Mouse (Mus musculus): Measurements from ENCODE around the gene Hoxd10. TPM values are rescaled to one million over a fixed set of nuclear protein-coding genes. Genes with fewer than 3 reads are reported as not detected.

Gene Hoxd10
- polyA plus RNA-seq, 1 experiment from 2014 or later, result not detected

GRCm38 (mm10) chr2:74727640-74728302, 36.0 kb downstream of the Hoxd10 start:
- Histone ChIP-seq H3K9me3 (ENCODE audit: control insufficient read depth, low read length) (no peaks in the 10 kb centered on the region), H3K36me3 (ENCODE audit: control insufficient read depth, insufficient read depth, low read length) (no peaks in the 10 kb centered on the region), H3K9ac (ENCODE audit: low read length) (no peak overlapping the region), H3K4me2 (ENCODE audit: low read depth, low read length, severe bottlenecking) (no peak overlapping the region), H3K27me3 (ENCODE audit: control insufficient read depth, insufficient read depth, low read length) (peaks cover 98% of the 10 kb centered on the region), H3K4me1 (replicated peaks; ENCODE audit: control insufficient read depth, insufficient read depth, low read length) (peaks cover 4% of the 10 kb centered on the region; the same call in 1 of the 2 replicates), H3K4me3 (ENCODE audit: low read depth, low read length) (no peak overlapping the region; the same call in 1 of the 2 replicates), H3K27ac (ENCODE audit: low read depth, low read length) (no peak overlapping the region)
- 1% methylated on average over 25 of the region's 25 CpGs for WGBS
- DNase-seq (ENCODE audit: low spot score) (no peak), ATAC-seq (replicated peaks; ENCODE audit: low FRiP score) (no peak)

GRCm38 (mm10) chr2:74728303-74728680, 36.6 kb downstream of the Hoxd10 start:
- ATAC-seq (replicated peaks; ENCODE audit: low FRiP score) (no peak), DNase-seq (ENCODE audit: low spot score) (no peak)
- no peaks in the 10 kb centered on the region for H3K36me3 ChIP-seq (ENCODE audit: control insufficient read depth, insufficient read depth, low read length)
- no peak overlapping the region for H3K4me3 ChIP-seq (ENCODE audit: low read depth, low read length)
- peaks cover 4% of the 10 kb centered on the region; the same call in 1 of the 2 replicates for H3K4me1 ChIP-seq (replicated peaks; ENCODE audit: control insufficient read depth, insufficient read depth, low read length)
- no peak overlapping the region for H3K9ac ChIP-seq (ENCODE audit: low read length)
- H3K27ac ChIP-seq (ENCODE audit: low read depth, low read length), result no peak overlapping the region
- WGBS, result under 1% methylated on average over 13 of the region's 13 CpGs
- H3K4me2 ChIP-seq (ENCODE audit: low read depth, low read length, severe bottlenecking), result no peak overlapping the region
- no peaks in the 10 kb centered on the region for H3K9me3 ChIP-seq (ENCODE audit: control insufficient read depth, low read length)
- peaks cover 97% of the 10 kb centered on the region for H3K27me3 ChIP-seq (ENCODE audit: control insufficient read depth, insufficient read depth, low read length)

- ATAC-seq (replicated peaks; ENCODE audit: low FRiP score), result no peak
- no peak overlapping the region for H3K27ac ChIP-seq (ENCODE audit: low read depth, low read length)
- peaks cover 4% of the 10 kb centered on the region; the same call in 1 of the 2 replicates for H3K4me1 ChIP-seq (replicated peaks; ENCODE audit: control insufficient read depth, insufficient read depth, low read length)
- 2% methylated on average over 8 of the region's 8 CpGs for WGBS
- no peaks in the 10 kb centered on the region for H3K36me3 ChIP-seq (ENCODE audit: control insufficient read depth, insufficient read depth, low read length)
- H3K9ac ChIP-seq (ENCODE audit: low read length), result no peak overlapping the region
- no peak overlapping the region for H3K4me2 ChIP-seq (ENCODE audit: low read depth, low read length, severe bottlenecking)
- peaks cover 96% of the 10 kb centered on the region for H3K27me3 ChIP-seq (ENCODE audit: control insufficient read depth, insufficient read depth, low read length)
- no peak for DNase-seq (ENCODE audit: low spot score)
- H3K4me3 ChIP-seq (ENCODE audit: low read depth, low read length), result no peak overlapping the region
- H3K9me3 ChIP-seq (ENCODE audit: control insufficient read depth, low read length), result no peaks in the 10 kb centered on the region
These were observed 38.6 kb downstream of the Hoxd10 start for GRCm38 (mm10) chr2:74730331-74730730.

- Histone ChIP-seq H3K4me1 (replicated peaks; ENCODE audit: control insufficient read depth, insufficient read depth, low read length) (peaks cover 6% of the 10 kb centered on the region), H3K36me3 (ENCODE audit: control insufficient read depth, insufficient read depth, low read length) (no peaks in the 10 kb centered on the region), H3K27ac (ENCODE audit: low read depth, low read length) (no peak overlapping the region), H3K27me3 (ENCODE audit: control insufficient read depth, insufficient read depth, low read length) (peaks cover 96% of the 10 kb centered on the region), H3K4me2 (ENCODE audit: low read depth, low read length, severe bottlenecking) (no peak overlapping the region), H3K4me3 (ENCODE audit: low read depth, low read length) (no peak overlapping the region), H3K9me3 (ENCODE audit: control insufficient read depth, low read length) (no peaks in the 10 kb centered on the region), H3K9ac (ENCODE audit: low read length) (no peak overlapping the region)
- DNase-seq (ENCODE audit: low spot score) (peak; percentile 29), ATAC-seq (replicated peaks; ENCODE audit: low FRiP score) (no peak)
These were observed 39.3 kb downstream of the Hoxd10 start for GRCm38 (mm10) chr2:74731055-74731454.

- H3K36me3 ChIP-seq (ENCODE audit: control insufficient read depth, insufficient read depth, low read length), result no peaks in the 10 kb centered on the region
- peaks cover 96% of the 10 kb centered on the region for H3K27me3 ChIP-seq (ENCODE audit: control insufficient read depth, insufficient read depth, low read length)
- H3K27ac ChIP-seq (ENCODE audit: low read depth, low read length), result no peak overlapping the region
- no peak overlapping the region for H3K4me2 ChIP-seq (ENCODE audit: low read depth, low read length, severe bottlenecking)
- ATAC-seq (replicated peaks; ENCODE audit: low FRiP score), result no peak
- H3K9me3 ChIP-seq (ENCODE audit: control insufficient read depth, low read length), result no peaks in the 10 kb centered on the region
- peak; percentile 41 for DNase-seq (ENCODE audit: low spot score)
- no peak overlapping the region for H3K4me3 ChIP-seq (ENCODE audit: low read depth, low read length)
- H3K9ac ChIP-seq (ENCODE audit: low read length), result no peak overlapping the region
- H3K4me1 ChIP-seq (replicated peaks; ENCODE audit: control insufficient read depth, insufficient read depth, low read length), result peaks cover 9% of the 10 kb centered on the region
- 3% methylated on average over 9 of the region's 9 CpGs for WGBS
These were observed 40.2 kb downstream of the Hoxd10 start for GRCm38 (mm10) chr2:74731799-74732512.

GRCm38 (mm10) chr2:74732513-74733316, 41.0 kb downstream of the Hoxd10 start:
- WGBS, result 2% methylated on average over 52 of the region's 52 CpGs
- peaks cover 5% of the 10 kb centered on the region; the same call in 1 of the 2 replicates for H3K4me1 ChIP-seq (replicated peaks; ENCODE audit: control insufficient read depth, insufficient read depth, low read length)
- no peak overlapping the region for H3K9ac ChIP-seq (ENCODE audit: low read length)
- no peaks in the 10 kb centered on the region for H3K9me3 ChIP-seq (ENCODE audit: control insufficient read depth, low read length)
- ATAC-seq (replicated peaks; ENCODE audit: low FRiP score), result no peak
- H3K36me3 ChIP-seq (ENCODE audit: control insufficient read depth, insufficient read depth, low read length), result no peaks in the 10 kb centered on the region
- peaks cover 96% of the 10 kb centered on the region for H3K27me3 ChIP-seq (ENCODE audit: control insufficient read depth, insufficient read depth, low read length)
- H3K27ac ChIP-seq (ENCODE audit: low read depth, low read length), result no peak overlapping the region
- H3K4me2 ChIP-seq (ENCODE audit: low read depth, low read length, severe bottlenecking), result no peak overlapping the region
- H3K4me3 ChIP-seq (ENCODE audit: low read depth, low read length), result no peak overlapping the region
- DNase-seq (ENCODE audit: low spot score), result peak; percentile 51

GRCm38 (mm10) chr2:74733317-74733661, 41.6 kb downstream of the Hoxd10 start:
- no peaks in the 10 kb centered on the region for H3K9me3 ChIP-seq (ENCODE audit: control insufficient read depth, low read length)
- H3K4me1 ChIP-seq (replicated peaks; ENCODE audit: control insufficient read depth, insufficient read depth, low read length), result peaks cover 5% of the 10 kb centered on the region; the same call in 1 of the 2 replicates
- no peak overlapping the region for H3K4me2 ChIP-seq (ENCODE audit: low read depth, low read length, severe bottlenecking)
- no peak overlapping the region for H3K27ac ChIP-seq (ENCODE audit: low read depth, low read length)
- H3K36me3 ChIP-seq (ENCODE audit: control insufficient read depth, insufficient read depth, low read length), result no peaks in the 10 kb centered on the region
- H3K4me3 ChIP-seq (ENCODE audit: low read depth, low read length), result no peak overlapping the region
- ATAC-seq (replicated peaks; ENCODE audit: low FRiP score) (no peak), DNase-seq (ENCODE audit: low spot score) (peak; percentile 49)
- WGBS, result 2% methylated on average over 16 of the region's 16 CpGs
- no peak overlapping the region for H3K9ac ChIP-seq (ENCODE audit: low read length)
- peaks cover 96% of the 10 kb centered on the region for H3K27me3 ChIP-seq (ENCODE audit: control insufficient read depth, insufficient read depth, low read length)

GRCm38 (mm10) chr2:74733765-74734164, 42.0 kb downstream of the Hoxd10 start:
- ATAC-seq (replicated peaks; ENCODE audit: low FRiP score), result no peak
- Histone ChIP-seq H3K36me3 (ENCODE audit: control insufficient read depth, insufficient read depth, low read length) (no peaks in the 10 kb centered on the region), H3K27ac (ENCODE audit: low read depth, low read length) (no peak overlapping the region), H3K4me1 (replicated peaks; ENCODE audit: control insufficient read depth, insufficient read depth, low read length) (peaks cover 5% of the 10 kb centered on the region; the same call in 1 of the 2 replicates), H3K9ac (ENCODE audit: low read length) (no peak overlapping the region), H3K4me3 (ENCODE audit: low read depth, low read length) (no peak overlapping the region), H3K4me2 (ENCODE audit: low read depth, low read length, severe bottlenecking) (no peak overlapping the region), H3K27me3 (ENCODE audit: control insufficient read depth, insufficient read depth, low read length) (peaks cover 96% of the 10 kb centered on the region), H3K9me3 (ENCODE audit: control insufficient read depth, low read length) (no peaks in the 10 kb centered on the region)
- WGBS, result 2% methylated on average over 6 of the region's 6 CpGs
- peak; percentile 56 for DNase-seq (ENCODE audit: low spot score)

All from forebrain, embryonic 11.5 days (tissue).